Mouse (Mus musculus): Measurements from ENCODE around the gene Hist1h2br. TPM values are rescaled to one million over a fixed set of nuclear protein-coding genes. Genes with fewer than 3 reads are reported as not detected.

Hist1h2br gene
- 5.3 TPM for polyA plus RNA-seq (2014; fragmentation: Illumina TruSeq; extraction: RNeasy Lipid Tissue Mini Kit (QIAGEN cat#74804); ENCODE audit: low read depth, low replicate concordance)

DNA sequence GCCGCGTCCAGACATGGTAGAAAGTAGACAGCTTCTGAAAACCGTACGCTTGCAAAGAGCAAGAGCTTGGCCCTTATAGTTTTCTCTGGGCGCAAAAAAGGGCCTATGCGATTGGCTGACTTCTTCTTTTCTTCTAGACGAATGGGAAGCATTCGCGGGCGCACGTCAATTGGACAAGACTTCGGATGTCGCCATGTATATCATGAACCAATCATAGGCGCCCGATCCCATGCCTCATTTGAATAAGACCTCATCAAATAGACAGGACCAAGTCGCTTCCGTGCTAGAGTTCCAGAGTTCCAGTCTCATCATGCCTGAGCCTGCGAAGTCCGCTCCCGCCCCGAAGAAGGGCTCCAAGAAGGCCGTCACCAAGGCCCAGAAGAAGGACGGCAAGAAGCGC lies at the start of gene Hist1h2br, which contains the start of gene Hist1h2ap:
Gene Hist1h2br, plus strand, starts transcription at position 283 of the 400 bp plus-strand sequence.
Gene Hist1h2ap, minus strand, starts transcription at position 47 of the 400 bp plus-strand sequence.

DNA sequence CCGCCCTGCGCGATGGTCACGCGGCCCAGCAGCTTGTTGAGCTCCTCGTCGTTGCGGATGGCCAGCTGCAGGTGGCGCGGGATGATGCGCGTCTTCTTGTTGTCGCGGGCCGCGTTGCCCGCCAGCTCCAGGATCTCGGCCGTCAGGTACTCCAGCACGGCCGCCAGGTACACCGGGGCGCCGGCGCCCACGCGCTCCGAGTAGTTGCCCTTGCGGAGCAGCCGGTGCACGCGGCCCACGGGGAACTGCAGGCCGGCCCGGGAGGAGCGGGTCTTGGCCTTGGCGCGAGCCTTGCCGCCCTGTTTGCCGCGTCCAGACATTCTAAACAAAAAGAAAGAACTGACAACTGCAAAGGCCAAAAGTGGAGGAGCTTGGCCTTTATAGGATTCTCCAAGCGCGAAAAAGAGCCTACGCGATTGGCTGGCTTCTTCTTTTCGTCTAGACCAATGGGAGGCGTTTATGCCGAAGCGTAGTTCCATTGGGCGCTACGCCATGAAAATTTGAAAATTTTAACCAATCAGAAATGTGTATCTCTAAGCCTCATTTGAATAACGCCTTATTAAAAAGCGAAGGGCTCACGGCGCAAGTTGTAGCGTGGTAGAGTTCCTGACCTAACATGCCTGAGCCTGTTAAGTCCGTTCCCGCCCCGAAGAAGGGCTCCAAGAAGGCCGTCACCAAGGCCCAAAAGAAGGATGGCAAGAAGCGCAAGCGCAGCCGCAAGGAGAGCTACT lies 46.5 kb upstream of the Hist1h2br start, which contains the start of the genes Hist1h2an and Hist1h2bp:
Gene Hist1h2an, minus strand, starts transcription at position 320 of the 731 bp plus-strand sequence.
Gene Hist1h2bp, plus strand, starts transcription at position 563 of the 731 bp plus-strand sequence.

DNA sequence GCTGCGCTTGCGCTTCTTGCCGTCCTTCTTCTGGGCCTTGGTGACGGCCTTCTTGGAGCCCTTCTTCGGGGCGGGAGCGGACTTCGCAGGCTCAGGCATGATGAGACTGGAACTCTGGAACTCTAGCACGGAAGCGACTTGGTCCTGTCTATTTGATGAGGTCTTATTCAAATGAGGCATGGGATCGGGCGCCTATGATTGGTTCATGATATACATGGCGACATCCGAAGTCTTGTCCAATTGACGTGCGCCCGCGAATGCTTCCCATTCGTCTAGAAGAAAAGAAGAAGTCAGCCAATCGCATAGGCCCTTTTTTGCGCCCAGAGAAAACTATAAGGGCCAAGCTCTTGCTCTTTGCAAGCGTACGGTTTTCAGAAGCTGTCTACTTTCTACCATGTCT lies 23.5 kb upstream of the Hist1h2br start, which contains the start of the genes Hist1h2bq and Hist1h2ao:
Gene Hist1h2bq, minus strand, starts transcription at position 125 of the 400 bp plus-strand sequence.
Gene Hist1h2ao, plus strand, starts transcription at position 393 of the 400 bp plus-strand sequence.

DNA sequence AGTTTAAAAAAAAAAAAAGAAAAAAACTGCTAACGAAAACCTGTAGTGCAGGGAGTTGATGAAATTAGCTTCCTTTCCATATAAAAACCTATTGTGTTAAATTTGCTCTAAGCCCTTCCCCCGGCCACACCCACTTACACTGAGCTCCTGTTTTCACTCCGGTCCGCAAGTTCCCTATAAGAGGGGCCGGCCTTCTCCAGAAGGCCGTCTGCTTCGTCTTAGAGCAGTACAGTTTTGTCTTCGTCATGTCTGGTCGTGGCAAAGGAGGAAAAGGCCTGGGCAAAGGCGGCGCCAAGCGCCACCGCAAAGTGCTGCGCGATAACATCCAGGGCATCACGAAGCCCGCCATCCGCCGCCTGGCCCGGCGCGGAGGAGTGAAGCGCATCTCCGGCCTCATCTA lies 22.0 kb upstream of the Hist1h2br start, which contains the start of gene Hist1h4m:
Gene Hist1h4m, plus strand, starts transcription at position 208 of the 400 bp plus-strand sequence.

DNA sequence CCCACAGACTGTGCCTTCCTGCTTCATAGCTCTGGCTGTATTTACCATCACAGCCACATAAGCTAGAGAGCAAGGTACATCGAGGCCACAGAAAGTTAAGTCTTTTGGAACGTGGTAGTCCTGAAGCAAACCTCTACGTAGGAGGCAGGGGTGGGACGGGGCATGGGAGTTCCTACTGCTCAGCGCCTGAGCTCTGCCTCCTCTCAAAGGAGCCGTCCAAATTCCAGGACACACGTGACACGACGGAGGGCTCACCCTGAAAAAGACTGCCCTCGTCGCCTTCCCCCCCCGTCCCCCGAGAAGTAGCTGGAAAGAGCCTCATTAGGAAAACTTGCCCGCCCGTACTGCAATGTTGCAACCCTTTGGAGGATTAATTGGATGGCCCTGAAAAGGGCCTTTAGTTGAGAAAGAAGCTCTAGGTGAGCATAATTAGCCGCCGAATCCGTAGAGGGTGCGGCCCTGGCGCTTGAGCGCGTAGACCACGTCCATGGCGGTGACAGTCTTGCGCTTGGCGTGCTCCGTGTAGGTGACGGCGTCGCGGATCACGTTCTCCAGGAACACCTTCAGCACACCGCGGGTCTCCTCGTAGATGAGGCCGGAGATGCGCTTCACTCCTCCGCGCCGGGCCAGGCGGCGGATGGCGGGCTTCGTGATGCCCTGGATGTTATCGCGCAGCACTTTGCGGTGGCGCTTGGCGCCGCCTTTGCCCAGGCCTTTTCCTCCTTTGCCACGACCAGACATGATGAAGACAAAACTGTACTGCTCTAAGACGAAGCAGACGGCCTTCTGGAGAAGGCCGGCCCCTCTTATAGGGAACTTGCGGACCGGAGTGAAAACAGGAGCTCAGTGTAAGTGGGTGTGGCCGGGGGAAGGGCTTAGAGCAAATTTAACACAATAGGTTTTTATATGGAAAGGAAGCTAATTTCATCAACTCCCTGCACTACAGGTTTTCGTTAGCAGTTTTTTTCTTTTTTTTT lies 1.8 kb upstream of the Hist1h2br start, which contains the start of gene Hist1h4n:
Gene Hist1h4n, minus strand, starts transcription at position 779 of the 977 bp plus-strand sequence.

Other genes starting within 250 kb of the Hist1h2br start
- gene Olfr1362, start 219.7 kb upstream of the Hist1h2br start, polyA plus RNA-seq (2014; fragmentation: Illumina TruSeq; extraction: RNeasy Lipid Tissue Mini Kit (QIAGEN cat#74804); ENCODE audit: low read depth, low replicate concordance): not detected
- not detected for gene Olfr11, start 191.2 kb upstream of the Hist1h2br start, polyA plus RNA-seq (2014; fragmentation: Illumina TruSeq; extraction: RNeasy Lipid Tissue Mini Kit (QIAGEN cat#74804); ENCODE audit: low read depth, low replicate concordance)
- gene Olfr1361, start 170.4 kb upstream of the Hist1h2br start, polyA plus RNA-seq (2014; fragmentation: Illumina TruSeq; extraction: RNeasy Lipid Tissue Mini Kit (QIAGEN cat#74804); ENCODE audit: low read depth, low replicate concordance): not detected
- gene Olfr1360, start 156.3 kb upstream of the Hist1h2br start, polyA plus RNA-seq (2014; fragmentation: Illumina TruSeq; extraction: RNeasy Lipid Tissue Mini Kit (QIAGEN cat#74804); ENCODE audit: low read depth, low replicate concordance): not detected
- not detected for gene Olfr1359, start 135.6 kb upstream of the Hist1h2br start, polyA plus RNA-seq (2014; fragmentation: Illumina TruSeq; extraction: RNeasy Lipid Tissue Mini Kit (QIAGEN cat#74804); ENCODE audit: low read depth, low replicate concordance)
- not detected for gene Hist1h2bl, start 117.6 kb upstream of the Hist1h2br start, polyA plus RNA-seq (2014; fragmentation: Illumina TruSeq; extraction: RNeasy Lipid Tissue Mini Kit (QIAGEN cat#74804); ENCODE audit: low read depth, low replicate concordance)
- not detected for gene Hist1h2ai, start 117.3 kb upstream of the Hist1h2br start, polyA plus RNA-seq (2014; fragmentation: Illumina TruSeq; extraction: RNeasy Lipid Tissue Mini Kit (QIAGEN cat#74804); ENCODE audit: low read depth, low replicate concordance)
- not detected for gene Hist1h3h, start 116.1 kb upstream of the Hist1h2br start, polyA plus RNA-seq (2014; fragmentation: Illumina TruSeq; extraction: RNeasy Lipid Tissue Mini Kit (QIAGEN cat#74804); ENCODE audit: low read depth, low replicate concordance)
- gene Hist1h2bm, start 111.7 kb upstream of the Hist1h2br start, polyA plus RNA-seq (2014; fragmentation: Illumina TruSeq; extraction: RNeasy Lipid Tissue Mini Kit (QIAGEN cat#74804); ENCODE audit: low read depth, low replicate concordance): not detected
- 4.2 TPM for gene Hist1h4j, start 98.7 kb upstream of the Hist1h2br start, polyA plus RNA-seq (2014; fragmentation: Illumina TruSeq; extraction: RNeasy Lipid Tissue Mini Kit (QIAGEN cat#74804); ENCODE audit: low read depth, low replicate concordance)
- gene Hist1h4k, start 83.2 kb upstream of the Hist1h2br start, polyA plus RNA-seq (2014; fragmentation: Illumina TruSeq; extraction: RNeasy Lipid Tissue Mini Kit (QIAGEN cat#74804); ENCODE audit: low read depth, low replicate concordance): not detected
- not detected for gene Hist1h2ak, start 79.9 kb upstream of the Hist1h2br start, polyA plus RNA-seq (2014; fragmentation: Illumina TruSeq; extraction: RNeasy Lipid Tissue Mini Kit (QIAGEN cat#74804); ENCODE audit: low read depth, low replicate concordance)
- gene Hist1h2bn, start 79.6 kb upstream of the Hist1h2br start, polyA plus RNA-seq (2014; fragmentation: Illumina TruSeq; extraction: RNeasy Lipid Tissue Mini Kit (QIAGEN cat#74804); ENCODE audit: low read depth, low replicate concordance): not detected
- gene Hist1h1b, start 53.1 kb upstream of the Hist1h2br start, polyA plus RNA-seq (2014; fragmentation: Illumina TruSeq; extraction: RNeasy Lipid Tissue Mini Kit (QIAGEN cat#74804); ENCODE audit: low read depth, low replicate concordance): not detected
- gene Hist1h3i, start 50.4 kb upstream of the Hist1h2br start, polyA plus RNA-seq (2014; fragmentation: Illumina TruSeq; extraction: RNeasy Lipid Tissue Mini Kit (QIAGEN cat#74804); ENCODE audit: low read depth, low replicate concordance): not detected
- not detected for gene Hist1h2an, start 46.5 kb upstream of the Hist1h2br start, polyA plus RNA-seq (2014; fragmentation: Illumina TruSeq; extraction: RNeasy Lipid Tissue Mini Kit (QIAGEN cat#74804); ENCODE audit: low read depth, low replicate concordance)
- gene Hist1h2bp, start 46.3 kb upstream of the Hist1h2br start, polyA plus RNA-seq (2014; fragmentation: Illumina TruSeq; extraction: RNeasy Lipid Tissue Mini Kit (QIAGEN cat#74804); ENCODE audit: low read depth, low replicate concordance): not detected
- gene Hist1h2bq, start 23.5 kb upstream of the Hist1h2br start, polyA plus RNA-seq (2014; fragmentation: Illumina TruSeq; extraction: RNeasy Lipid Tissue Mini Kit (QIAGEN cat#74804); ENCODE audit: low read depth, low replicate concordance): 1.1 TPM
- gene Hist1h2ao, start 23.3 kb upstream of the Hist1h2br start, polyA plus RNA-seq (2014; fragmentation: Illumina TruSeq; extraction: RNeasy Lipid Tissue Mini Kit (QIAGEN cat#74804); ENCODE audit: low read depth, low replicate concordance): not detected
- gene Hist1h4m, start 22.0 kb upstream of the Hist1h2br start, polyA plus RNA-seq (2014; fragmentation: Illumina TruSeq; extraction: RNeasy Lipid Tissue Mini Kit (QIAGEN cat#74804); ENCODE audit: low read depth, low replicate concordance): not detected
- not detected for gene Hist1h4n, start 1.5 kb upstream of the Hist1h2br start, polyA plus RNA-seq (2014; fragmentation: Illumina TruSeq; extraction: RNeasy Lipid Tissue Mini Kit (QIAGEN cat#74804); ENCODE audit: low read depth, low replicate concordance)
- not detected for gene Hist1h2ap, start 236 bp upstream of the Hist1h2br start, polyA plus RNA-seq (2014; fragmentation: Illumina TruSeq; extraction: RNeasy Lipid Tissue Mini Kit (QIAGEN cat#74804); ENCODE audit: low read depth, low replicate concordance)
- 1.9 TPM for gene Zfp184, start 111.4 kb downstream of the Hist1h2br start, polyA plus RNA-seq (2014; fragmentation: Illumina TruSeq; extraction: RNeasy Lipid Tissue Mini Kit (QIAGEN cat#74804); ENCODE audit: low read depth, low replicate concordance)
- not detected for gene Pom121l2, start 147.5 kb downstream of the Hist1h2br start, polyA plus RNA-seq (2014; fragmentation: Illumina TruSeq; extraction: RNeasy Lipid Tissue Mini Kit (QIAGEN cat#74804); ENCODE audit: low read depth, low replicate concordance)
- gene Prss16, start 176.0 kb downstream of the Hist1h2br start, polyA plus RNA-seq (2014; fragmentation: Illumina TruSeq; extraction: RNeasy Lipid Tissue Mini Kit (QIAGEN cat#74804); ENCODE audit: low read depth, low replicate concordance): 1.4 TPM
- gene Hist1h2ah, start 201.8 kb downstream of the Hist1h2br start, polyA plus RNA-seq (2014; fragmentation: Illumina TruSeq; extraction: RNeasy Lipid Tissue Mini Kit (QIAGEN cat#74804); ENCODE audit: low read depth, low replicate concordance): not detected
- gene Hist1h2bk, start 202.1 kb downstream of the Hist1h2br start, polyA plus RNA-seq (2014; fragmentation: Illumina TruSeq; extraction: RNeasy Lipid Tissue Mini Kit (QIAGEN cat#74804); ENCODE audit: low read depth, low replicate concordance): not detected
- gene Hist1h4i, start 207.6 kb downstream of the Hist1h2br start, polyA plus RNA-seq (2014; fragmentation: Illumina TruSeq; extraction: RNeasy Lipid Tissue Mini Kit (QIAGEN cat#74804); ENCODE audit: low read depth, low replicate concordance): 6.7 TPM
- gene Hist1h2ag, start 209.2 kb downstream of the Hist1h2br start, polyA plus RNA-seq (2014; fragmentation: Illumina TruSeq; extraction: RNeasy Lipid Tissue Mini Kit (QIAGEN cat#74804); ENCODE audit: low read depth, low replicate concordance): not detected
- gene Hist1h2bj, start 209.5 kb downstream of the Hist1h2br start, polyA plus RNA-seq (2014; fragmentation: Illumina TruSeq; extraction: RNeasy Lipid Tissue Mini Kit (QIAGEN cat#74804); ENCODE audit: low read depth, low replicate concordance): not detected

Measured in sigmoid colon, adult 10 weeks (tissue).